Mouse (Mus musculus) left cerebral cortex, postnatal 36 days (tissue): Measurements from ENCODE around the gene Olfr222. TPM values are rescaled to one million over a fixed set of nuclear protein-coding genes. Genes with fewer than 3 reads are reported as not detected.

Experiments
- DNase-seq, 2 experiments: peaks; one replicate each; pipeline ENCODE4 v3.0.0; 2021 to 2022; ENCODE audit warnings: low spot score in 2 of 2, mixed read lengths in 1 of 2
- intact Hi-C: fragments of 180-260 bp; cut with DNase I; formaldehyde crosslinking; loops from one replicate; pipeline ENCODE4 v1.15.1; 2025
- total RNA-seq, 2 experiments: library from RNA; stranded (reverse); gene quantifications; 2 replicates each; pipeline ENCODE4 v1.2.3; 2021

Olfr222 gene
- total RNA-seq, 2 experiments from 2014 or later = not detected

- intact Hi-C loops = no loop called here
- DNase-seq = no peak
Measured at GRCm38 (mm10) chr11:59543376-59543775, 32.7 kb downstream of the Olfr222 start.

- DNase-seq = no peak
- intact Hi-C loops = no loop called here
Measured at GRCm38 (mm10) chr11:59542442-59542841, 33.6 kb downstream of the Olfr222 start.

- DNase-seq = no peak
- intact Hi-C loops = no loop called here
Measured at GRCm38 (mm10) chr11:59541324-59541723, 34.7 kb downstream of the Olfr222 start, which contains the start of gene Nlrp3. TSS of gene Nlrp3 (plus strand) at chr11:59541568.

- DNase-seq = no peak
- intact Hi-C loops = no loop called here
Measured at GRCm38 (mm10) chr11:59540123-59540522, 35.9 kb downstream of the Olfr222 start.

- DNase-seq = peak in 1 of 2 experiments; percentile 29
Measured at GRCm38 (mm10) chr11:59538387-59538786, 37.6 kb downstream of the Olfr222 start.

GRCm38 (mm10) chr11:59537218-59538130, 38.6 kb downstream of the Olfr222 start:
- intact Hi-C loops = no loop called here
- DNase-seq = no peak

More at GRCm38 (mm10) chr11:59538387-59538786, 37.6 kb downstream of the Olfr222 start:
- intact Hi-C loops = no loop called here

- intact Hi-C loops = no loop called here
Measured at GRCm38 (mm10) chr11:59531562-59531961, 44.5 kb downstream of the Olfr222 start.

GRCm38 (mm10) chr11:59530870-59531535, 45.0 kb downstream of the Olfr222 start:
- intact Hi-C loops = no loop called here
- peak; percentile 49 to 62 for DNase-seq

More at GRCm38 (mm10) chr11:59531562-59531961, 44.5 kb downstream of the Olfr222 start:
- no peak for DNase-seq

- intact Hi-C loops = no loop called here
- no peak for DNase-seq
Measured at GRCm38 (mm10) chr11:59530221-59530620, 45.8 kb downstream of the Olfr222 start.

GRCm38 (mm10) chr11:59526472-59527080, 49.5 kb downstream of the Olfr222 start, which contains the start of gene Zkscan17:
TSS of gene Zkscan17 (minus strand) at chr11:59526751.
- intact Hi-C loops = loop anchor here (10.0 kb wide), 2 partner anchors 218 to 258 kb away; partner anchors contain the start of gene Pld6
- no peak for DNase-seq

- intact Hi-C loops = loop anchor here (1.0 to 10.0 kb wide), 4 partner anchors 44 to 260 kb away; partner anchors contain the start of gene Pld6
- peak; percentile 74 to 79 for DNase-seq
Measured at GRCm38 (mm10) chr11:59525237-59525636, 50.8 kb downstream of the Olfr222 start.

GRCm38 (mm10) chr11:59524150-59524549, 51.9 kb downstream of the Olfr222 start:
- DNase-seq = no peak
- intact Hi-C loops = loop anchor here (10.0 kb wide), 2 partner anchors 221 to 261 kb away; partner anchors contain the start of gene Pld6

Other genes with a start within 250 kb of the Olfr222 start
- gene Prss38, start 200.6 kb downstream of the Olfr222 start, total RNA-seq = not detected
- gene Jmjd4, start 126.2 kb downstream of the Olfr222 start, total RNA-seq = 10 to 100 TPM; 28.5 TPM
- 100 to 1,000 TPM; 375 to 429 TPM for gene Snap47, start 125.0 kb downstream of the Olfr222 start, total RNA-seq
- gene Zfp867, start 103.8 kb downstream of the Olfr222 start, total RNA-seq = 1 to 10 TPM; 3.9 to 4.8 TPM
- gene Zkscan17, start 49.5 kb downstream of the Olfr222 start, total RNA-seq = 1 to 10 TPM; 8.8 to 9.9 TPM
- gene Nlrp3, start 34.7 kb downstream of the Olfr222 start, total RNA-seq = under 1 TPM; 0.77 to 0.89 TPM
- not detected for gene Olfr223, start 17.1 kb upstream of the Olfr222 start, total RNA-seq
- gene Mprip, start 85.1 kb upstream of the Olfr222 start, total RNA-seq = 100 to 1,000 TPM; 293 to 299 TPM
- 1 to 10 TPM in 1 of 2 experiments, under 1 TPM in 1; 0.81 to 1.1 TPM for gene Pld6, start 211.4 kb upstream of the Olfr222 start, total RNA-seq
- 10 to 100 TPM; 48.6 to 48.9 TPM for gene Flcn, start 233.8 kb upstream of the Olfr222 start, total RNA-seq